Mouse (Mus musculus) midbrain, postnatal 0 days (tissue): ENCODE measurements around the gene Zc3h10. TPM values are rescaled to one million over a fixed set of nuclear protein-coding genes. Genes with fewer than 3 reads are reported as not detected.

Experiments
- ATAC-seq: fragments of 200-750 bp; cut with Nextera tagmentation; 2 replicates; pipeline ENCODE4 v1.8.0; 2017; ENCODE audit warnings: moderate number of reproducible peaks, mild to moderate bottlenecking, moderate TSS enrichment, moderate library complexity; ENCODE audit not compliant: low FRiP score
- DNase-seq: peaks from one replicate; pipeline ENCODE4 v3.0.0-alpha.2; 2015; ENCODE audit warnings: low spot score
- H3K27ac ChIP-seq: fragments of 300-500 bp; sonication (generic); 2 replicates; pipeline ENCODE4 v1.5.1; 2014; ENCODE audit warnings: low read depth, mild to moderate bottlenecking, low read length, mixed read lengths
- H3K27me3 ChIP-seq: fragments of 300-500 bp; sonication (generic); 2 replicates; pipeline ENCODE4 v1.6.1; 2014; ENCODE audit warnings: low read length, control low read depth, mixed read lengths; ENCODE audit not compliant: insufficient read depth
- H3K36me3 ChIP-seq: fragments of 300-500 bp; sonication (generic); 2 replicates; pipeline ENCODE4 v1.6.1; 2014; ENCODE audit warnings: low read length, control low read depth, mixed read lengths; ENCODE audit not compliant: insufficient read depth
- H3K4me1 ChIP-seq: fragments of 300-500 bp; sonication (generic); 2 replicates; pipeline ENCODE4 v1.6.1; 2014; ENCODE audit warnings: mild to moderate bottlenecking, control low read depth, antibody characterized with exemption, low read length, mixed read lengths; ENCODE audit not compliant: insufficient read depth
- H3K4me2 ChIP-seq: fragments of 300-500 bp; sonication (generic); 2 replicates; pipeline ENCODE4 v1.6.1; 2014; ENCODE audit warnings: low read depth, mild to moderate bottlenecking, low read length, mixed read lengths; ENCODE audit not compliant: poor library complexity, severe bottlenecking
- H3K4me3 ChIP-seq: fragments of 300-500 bp; sonication (generic); 2 replicates; pipeline ENCODE4 v1.5.1; 2014; ENCODE audit warnings: low read depth, mild to moderate bottlenecking, low read length, moderate library complexity
- H3K9ac ChIP-seq: fragments of 300-500 bp; sonication (generic); replicated peaks from 2 replicates; pipeline ENCODE4 v1.6.1; 2014; ENCODE audit warnings: mild to moderate bottlenecking, low read length, moderate library complexity, mixed read lengths; ENCODE audit not compliant: poor library complexity, severe bottlenecking
- H3K9me3 ChIP-seq: fragments of 300-500 bp; sonication (generic); 2 replicates; pipeline ENCODE4 v1.6.1; 2016; ENCODE audit warnings: low read length, control low read depth
- CTCF ChIP-seq: IDR thresholded peaks from 2 replicates; pipeline ENCODE4 v1.5.1; 2016; ENCODE audit warnings: antibody characterized with exemption, mild to moderate bottlenecking
- WGBS: fragments of 180-500 bp; shearing (Covaris S2); extraction: QIAGEN DNeasy Blood & Tissue Kit; methylation state at CpG from one replicate; pipeline ENCODE4 v1.1.7; 2014; 5-methylcytosine and 5-hydroxymethylcytosine counted together
- polyA plus RNA-seq: library from polyadenylated mRNA; unstranded; fragments of >200 nt; fragmentation: Nextera tagmentation; extraction: Ambion mirVana; gene quantifications from 2 replicates; pipeline ENCODE4 v1.2.1, GENCODE M21; 2015
- total RNA-seq: library from RNA; depleted of rRNA; stranded (reverse); fragments of >200 nt; gene quantifications from 2 replicates; pipeline ENCODE4 v1.2.3, GENCODE M21; 2014

Zc3h10 gene
- total and polyA plus RNA-seq, 2 experiments from 2014 or later = 12.0 to 30.3 TPM

DNA sequence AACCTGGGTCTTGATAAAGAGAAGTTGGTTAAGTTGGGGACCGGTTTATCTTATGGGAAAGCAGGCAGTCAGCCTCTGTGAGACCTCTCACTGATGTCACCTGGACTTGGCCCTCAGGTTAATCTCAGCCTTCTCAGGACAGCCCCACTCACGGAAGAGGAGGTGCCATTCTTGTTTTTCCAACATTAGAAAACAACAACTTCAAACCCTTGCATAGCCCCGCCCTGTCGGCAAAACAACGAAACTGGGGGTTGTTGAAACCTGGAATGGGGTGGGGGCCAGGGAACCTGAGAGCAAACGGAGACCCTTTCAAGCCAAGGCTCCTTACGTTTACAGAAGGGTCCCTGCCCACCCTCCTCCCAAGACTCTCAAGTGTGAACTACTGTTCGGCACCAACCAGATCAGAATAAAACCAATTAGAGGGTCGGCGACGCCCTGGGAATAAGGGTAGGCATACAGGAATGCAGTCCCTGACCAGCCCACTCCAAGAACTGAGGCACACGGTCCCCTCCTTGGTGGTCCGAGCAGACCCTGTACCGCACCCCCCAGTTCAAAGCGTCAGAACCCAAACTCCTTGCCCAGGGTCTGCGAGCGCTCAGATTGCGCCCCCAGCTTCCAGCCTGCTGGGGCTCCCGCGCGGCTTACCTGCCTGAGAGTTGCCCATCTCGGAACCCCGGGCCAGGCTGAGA, 41.3 kb upstream of the Zc3h10 start:
- WGBS = 4% methylated on average over 23 of the region's 23 CpGs
- TF ChIP-seq CTCF = no peak
- Histone ChIP-seq H3K27ac (no peak overlapping the region), H3K4me1 (peaks cover 6% of the 10 kb centered on the region; the same call in 1 of the 2 replicates), H3K4me2 (peak overlapping the region; percentile 99), H3K27me3 (peaks cover 24% of the 10 kb centered on the region), H3K4me3 (peak overlapping the region; percentile 53), H3K9me3 (no peaks in the 10 kb centered on the region), H3K36me3 (no peaks in the 10 kb centered on the region), H3K9ac (peak overlapping the region; percentile 45)
- DNase-seq (no peak), ATAC-seq (0 out of 2 replicates have a peak, but pooled peaks have one; percentile 10)

DNA sequence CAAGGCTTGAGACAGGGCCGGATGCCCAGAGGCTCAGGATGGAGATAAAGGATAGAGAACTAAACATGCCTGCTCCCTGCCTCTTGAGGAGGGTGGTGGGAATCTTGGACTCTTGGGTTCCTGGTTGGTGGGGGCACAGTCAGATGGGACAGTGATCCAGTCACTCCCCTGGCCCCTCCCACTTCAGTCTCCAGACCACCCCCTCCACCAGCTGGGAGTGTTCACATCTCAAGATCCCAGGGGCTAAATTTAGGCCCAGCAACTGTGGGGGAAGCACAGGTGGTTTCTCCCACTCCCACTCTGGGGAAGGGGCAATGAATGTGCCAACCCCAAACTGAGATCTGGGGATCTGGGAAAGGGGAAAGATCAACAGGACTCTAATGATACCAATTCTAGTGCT, 40.6 kb upstream of the Zc3h10 start:
- no peak for TF ChIP-seq CTCF
- H3K4me2 ChIP-seq = no peak overlapping the region
- no peak overlapping the region for H3K9ac ChIP-seq
- DNase-seq = no peak
- no peaks in the 10 kb centered on the region for H3K9me3 ChIP-seq
- no peak overlapping the region for H3K4me3 ChIP-seq
- H3K27ac ChIP-seq = no peak overlapping the region
- 12% methylated on average over 1 of the region's 1 CpGs for WGBS
- peaks cover 24% of the 10 kb centered on the region for H3K27me3 ChIP-seq
- no peak for ATAC-seq
- no peaks in the 10 kb centered on the region for H3K36me3 ChIP-seq
- peaks cover 6% of the 10 kb centered on the region; the same call in 1 of the 2 replicates for H3K4me1 ChIP-seq

- TF ChIP-seq CTCF = no peak
- DNase-seq (no peak), ATAC-seq (no peak)
- Histone ChIP-seq H3K27ac (no peak overlapping the region), H3K4me1 (peaks cover 6% of the 10 kb centered on the region; the same call in 1 of the 2 replicates), H3K27me3 (peaks cover 24% of the 10 kb centered on the region), H3K4me2 (no peak overlapping the region), H3K36me3 (no peaks in the 10 kb centered on the region), H3K9me3 (no peaks in the 10 kb centered on the region), H3K9ac (no peak overlapping the region), H3K4me3 (no peak overlapping the region)
- 61% methylated on average over 8 of the region's 8 CpGs for WGBS
These were observed 40.1 kb upstream of the Zc3h10 start for GRCm38 (mm10) chr10:128587697-128588096.

GRCm38 (mm10) chr10:128587120-128587519, 39.5 kb upstream of the Zc3h10 start:
- H3K4me2 ChIP-seq = no peak overlapping the region
- no peak overlapping the region for H3K27ac ChIP-seq
- H3K9ac ChIP-seq = no peak overlapping the region
- peaks cover 6% of the 10 kb centered on the region; the same call in 1 of the 2 replicates for H3K4me1 ChIP-seq
- H3K9me3 ChIP-seq = no peaks in the 10 kb centered on the region
- ATAC-seq (no peak), DNase-seq (no peak)
- WGBS = 67% methylated on average over 4 of the region's 4 CpGs
- TF ChIP-seq CTCF = no peak
- H3K27me3 ChIP-seq = peaks cover 24% of the 10 kb centered on the region
- H3K36me3 ChIP-seq = no peaks in the 10 kb centered on the region
- no peak overlapping the region for H3K4me3 ChIP-seq

DNA sequence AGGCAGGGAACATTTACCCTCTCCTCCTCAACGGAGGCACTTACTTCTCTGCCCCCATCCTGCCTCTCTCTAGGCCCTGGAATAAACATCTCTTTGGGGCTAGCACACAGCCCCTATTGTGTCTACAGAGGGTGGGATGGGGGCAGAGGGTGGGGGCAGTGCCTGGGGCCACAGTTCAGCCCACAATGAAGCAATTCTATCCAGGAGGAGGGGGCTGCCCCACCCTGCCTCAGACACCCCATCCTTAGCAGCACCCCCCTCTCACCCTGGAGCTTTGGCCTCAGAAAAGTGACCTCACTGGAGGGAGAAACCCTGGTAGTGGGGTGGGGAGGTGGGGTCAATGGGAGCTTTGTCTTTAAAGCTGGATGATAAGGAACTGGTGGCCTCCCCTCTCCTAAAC, 39.0 kb upstream of the Zc3h10 start:
- WGBS = 8% methylated on average over 1 of the region's 1 CpGs
- Histone ChIP-seq H3K27me3 (peaks cover 24% of the 10 kb centered on the region), H3K9ac (no peak overlapping the region), H3K27ac (no peak overlapping the region), H3K4me3 (no peak overlapping the region), H3K36me3 (no peaks in the 10 kb centered on the region), H3K4me2 (no peak overlapping the region), H3K4me1 (peaks cover 6% of the 10 kb centered on the region; the same call in 1 of the 2 replicates), H3K9me3 (no peaks in the 10 kb centered on the region)
- no peak for ATAC-seq
- no peak for TF ChIP-seq CTCF
- DNase-seq = no peak

DNA sequence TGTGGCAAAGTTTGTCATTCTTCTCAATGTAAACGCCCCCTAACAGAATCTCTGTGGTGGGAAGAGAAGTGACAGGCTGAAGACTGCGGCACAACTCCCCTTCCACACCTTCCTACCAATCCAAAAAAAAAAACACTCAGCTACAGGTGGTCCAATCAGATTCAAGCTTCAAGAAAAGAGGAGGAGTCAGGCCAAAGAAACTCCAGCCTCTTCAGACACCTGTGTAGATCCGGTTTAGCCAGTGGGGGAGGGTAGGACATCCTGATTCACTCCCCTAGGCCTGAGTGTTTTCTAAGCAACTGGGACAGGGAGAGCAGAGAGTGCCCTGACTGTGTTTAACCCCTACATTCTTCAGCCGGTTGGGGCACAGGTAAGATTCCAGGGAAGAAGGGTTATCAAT, 36.8 kb upstream of the Zc3h10 start:
- no peak overlapping the region for H3K4me2 ChIP-seq
- DNase-seq (no peak), ATAC-seq (no peak)
- H3K27ac ChIP-seq = no peak overlapping the region
- H3K9ac ChIP-seq = no peak overlapping the region
- no peak for TF ChIP-seq CTCF
- peaks cover 3% of the 10 kb centered on the region; the same call in 1 of the 2 replicates for H3K4me1 ChIP-seq
- peaks cover 21% of the 10 kb centered on the region for H3K27me3 ChIP-seq
- H3K36me3 ChIP-seq = no peaks in the 10 kb centered on the region
- no peaks in the 10 kb centered on the region for H3K9me3 ChIP-seq
- no peak overlapping the region for H3K4me3 ChIP-seq
- 11% methylated on average over 4 of the region's 4 CpGs for WGBS
